Mouse (Mus musculus): ENCODE results near the gene C9orf72. TPM values are rescaled to one million over a fixed set of nuclear protein-coding genes. Genes with fewer than 3 reads are reported as not detected.

The C9orf72 gene
- total RNA-seq, 2 experiments from 2014 or later, result 24.7 to 26.0 TPM

GRCm38 (mm10) chr4:35143472-35144102 is 82.4 kb downstream of the C9orf72 start:
- no peak for DNase-seq (ENCODE audit: low spot score in 2 of 2)
- no peak for TF ChIP-seq CTCF (conservative IDR thresholded peaks at IDR 0.05)

More at GRCm38 (mm10) chr4:35143472-35144102, 82.4 kb downstream of the C9orf72 start:
- Histone ChIP-seq H3K4me3 (no peak overlapping the region), H3K27ac (no peak overlapping the region)

Other genes with a start within 250 kb of the C9orf72 start
- not detected for gene Ifnk, start 74.1 kb downstream of the C9orf72 start, total RNA-seq (2021)
- gene Mob3b, start 68.7 kb downstream of the C9orf72 start, total RNA-seq (2021), result 1 to 10 TPM; 4.5 to 4.7 TPM

All from layer of hippocampus, adult 2 months (tissue).